Mouse (Mus musculus): ENCODE data around the gene Efna4.

GRCm38 (mm10) chr3:89365486-89366414 lies 27.9 kb upstream of the Efna4 start:
- TF ChIP-seq GATA1 (IDR thresholded peaks at IDR 0.05; ENCODE audit: borderline replicate concordance, low read length) (no peak), FLI1 (IDR thresholded peaks at IDR 0.05; ENCODE audit: low read length) (no peak)

Data from megakaryocyte, embryonic 14.5 days (primary cell).